Mouse (Mus musculus): ENCODE measurements around the gene Elp6. TPM values are rescaled to one million over a fixed set of nuclear protein-coding genes. Genes with fewer than 3 reads are reported as not detected.

The Elp6 gene
- polyA plus RNA-seq, 1 experiment from 2014 or later, result 10.1 TPM

DNA sequence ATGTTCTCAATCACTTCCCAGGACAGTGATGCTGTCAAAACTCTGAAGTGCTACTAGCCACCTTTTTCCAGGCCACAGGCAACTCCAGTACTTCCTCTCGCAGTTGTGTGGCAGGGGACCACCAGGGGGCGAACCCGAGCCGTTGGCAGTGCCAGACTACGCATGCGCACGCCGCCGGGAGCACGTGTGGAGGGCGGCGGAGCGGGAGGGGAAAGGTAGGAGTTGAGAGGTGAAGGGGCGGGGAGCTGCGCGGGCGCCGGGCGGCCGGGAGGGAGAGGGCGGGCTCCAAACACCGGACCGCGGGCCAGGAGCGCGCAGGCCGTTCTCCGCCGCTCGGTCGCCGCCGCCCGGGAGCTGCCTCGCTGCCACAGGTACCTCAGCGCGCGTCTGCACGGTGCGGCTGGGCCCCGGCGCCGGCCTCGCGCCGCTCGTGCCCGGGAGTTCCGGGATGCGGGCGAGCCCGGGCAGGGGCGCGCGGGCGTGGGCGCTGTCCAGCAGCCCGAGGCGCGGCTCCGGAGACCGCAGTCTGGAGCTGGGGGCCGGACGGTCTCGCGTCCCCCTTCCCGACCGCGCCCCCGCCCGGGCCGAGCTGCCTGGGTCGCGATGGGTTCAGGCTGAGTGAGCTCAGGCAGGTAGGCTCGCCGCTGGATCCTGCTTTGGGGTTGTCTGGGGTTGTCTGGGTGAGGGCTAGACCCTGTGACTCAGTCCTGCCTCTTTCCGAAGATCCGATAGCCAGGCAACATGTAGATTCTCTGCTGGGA lies 28.3 kb downstream of the Elp6 start, which contains the start of gene Scap:
Gene Scap (plus strand): TSS at position 154 of the 761 bp plus-strand sequence.
- WGBS, result under 1% methylated on average over 66 of the region's 78 CpGs

GRCm38 (mm10) chr9:110333896-110334259 lies 28.9 kb downstream of the Elp6 start:
- Histone ChIP-seq H3K36me3 (ENCODE audit: control insufficient read depth, insufficient read depth, low read length) (no peaks in the 10 kb centered on the region), H3K27ac (replicated peaks) (peak overlapping the region; percentile 81; the same call in 1 of the 2 replicates), H3K9me3 (ENCODE audit: control insufficient read depth, low read length) (no peaks in the 10 kb centered on the region), H3K9ac (ENCODE audit: low read length) (peak overlapping the region; percentile 75), H3K4me1 (replicated peaks; ENCODE audit: control insufficient read depth, insufficient read depth) (no peaks in the 10 kb centered on the region; the same call in 1 of the 2 replicates), H3K27me3 (ENCODE audit: control insufficient read depth, insufficient read depth, low read length) (no peaks in the 10 kb centered on the region), H3K4me3 (ENCODE audit: low read depth, low read length) (peak overlapping the region; percentile 89), H3K4me2 (replicated peaks; ENCODE audit: low read depth) (peak overlapping the region; percentile 82)
- TF ChIP-seq CTCF (IDR thresholded peaks at IDR 0.05; ENCODE audit: low read depth), result no peak
- TF ChIP-seq EP300 (optimal IDR thresholded peaks at IDR 0.05), result no peak
- ATAC-seq (ENCODE audit: low FRiP score, low TSS enrichment), result no peak; the same call in 1 of the 2 replicates
- DNase-seq (ENCODE audit: low spot score), result no peak
- WGBS, result 7% methylated on average over 12 of the region's 12 CpGs

More for the DNA sequence above, 28.3 kb downstream of the Elp6 start, which contains the start of gene Scap:
- Histone ChIP-seq H3K4me1 (replicated peaks; ENCODE audit: control insufficient read depth, insufficient read depth) (no peaks in the 10 kb centered on the region), H3K4me3 (ENCODE audit: low read depth, low read length) (peak within 1 kb of the TSS; percentile 89), H3K9me3 (ENCODE audit: control insufficient read depth, low read length) (no peaks in the 10 kb centered on the region), H3K9ac (ENCODE audit: low read length) (peak within 1 kb of the TSS; percentile 75), H3K36me3 (ENCODE audit: control insufficient read depth, insufficient read depth, low read length) (no peaks in the 10 kb centered on the region), H3K27me3 (ENCODE audit: control insufficient read depth, insufficient read depth, low read length) (no peaks in the 10 kb centered on the region), H3K27ac (replicated peaks) (peak within 1 kb of the TSS; percentile 81), H3K4me2 (replicated peaks; ENCODE audit: low read depth) (peak within 1 kb of the TSS; percentile 82)
- no peak for TF ChIP-seq EP300 (optimal IDR thresholded peaks at IDR 0.05)
- peak; percentile 99 for TF ChIP-seq CTCF (IDR thresholded peaks at IDR 0.05; ENCODE audit: low read depth)
- DNase-seq (ENCODE audit: low spot score), result peak; percentile 97
- peak; percentile 92 for ATAC-seq (ENCODE audit: low FRiP score, low TSS enrichment)

DNA sequence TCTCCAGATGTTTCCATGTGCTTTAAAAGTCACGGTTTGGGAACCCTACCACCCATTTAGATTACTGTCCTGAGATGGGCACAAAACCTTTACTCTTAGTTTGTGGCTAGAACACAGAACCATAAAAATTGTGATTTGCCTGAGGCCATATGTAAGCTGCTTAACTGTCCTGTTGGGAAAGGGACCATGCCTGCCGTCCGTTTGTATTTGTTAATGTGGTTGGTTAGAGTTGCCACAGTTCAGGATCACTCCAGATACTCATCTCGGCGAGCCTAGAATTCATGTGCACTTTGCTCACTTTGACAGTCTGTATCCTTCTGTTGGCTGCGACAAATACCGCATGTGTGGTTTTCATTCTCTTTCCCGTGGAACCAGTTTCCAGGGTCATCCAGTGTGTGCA lies 29.9 kb downstream of the Elp6 start:
- Histone ChIP-seq H3K9ac (ENCODE audit: low read length) (no peak overlapping the region), H3K4me2 (replicated peaks; ENCODE audit: low read depth) (peak overlapping the region; percentile 31; the same call in 1 of the 2 replicates), H3K27ac (replicated peaks) (no peak overlapping the region), H3K36me3 (ENCODE audit: control insufficient read depth, insufficient read depth, low read length) (no peaks in the 10 kb centered on the region), H3K27me3 (ENCODE audit: control insufficient read depth, insufficient read depth, low read length) (no peaks in the 10 kb centered on the region), H3K9me3 (ENCODE audit: control insufficient read depth, low read length) (no peaks in the 10 kb centered on the region), H3K4me3 (ENCODE audit: low read depth, low read length) (no peak overlapping the region), H3K4me1 (replicated peaks; ENCODE audit: control insufficient read depth, insufficient read depth) (no peaks in the 10 kb centered on the region; the same call in 1 of the 2 replicates)
- TF ChIP-seq EP300 (optimal IDR thresholded peaks at IDR 0.05) (no peak), CTCF (IDR thresholded peaks at IDR 0.05; ENCODE audit: low read depth) (no peak)
- no peak for ATAC-seq (ENCODE audit: low FRiP score, low TSS enrichment)
- DNase-seq (ENCODE audit: low spot score), result no peak
- 67% methylated on average over 8 of the region's 8 CpGs for WGBS

DNA sequence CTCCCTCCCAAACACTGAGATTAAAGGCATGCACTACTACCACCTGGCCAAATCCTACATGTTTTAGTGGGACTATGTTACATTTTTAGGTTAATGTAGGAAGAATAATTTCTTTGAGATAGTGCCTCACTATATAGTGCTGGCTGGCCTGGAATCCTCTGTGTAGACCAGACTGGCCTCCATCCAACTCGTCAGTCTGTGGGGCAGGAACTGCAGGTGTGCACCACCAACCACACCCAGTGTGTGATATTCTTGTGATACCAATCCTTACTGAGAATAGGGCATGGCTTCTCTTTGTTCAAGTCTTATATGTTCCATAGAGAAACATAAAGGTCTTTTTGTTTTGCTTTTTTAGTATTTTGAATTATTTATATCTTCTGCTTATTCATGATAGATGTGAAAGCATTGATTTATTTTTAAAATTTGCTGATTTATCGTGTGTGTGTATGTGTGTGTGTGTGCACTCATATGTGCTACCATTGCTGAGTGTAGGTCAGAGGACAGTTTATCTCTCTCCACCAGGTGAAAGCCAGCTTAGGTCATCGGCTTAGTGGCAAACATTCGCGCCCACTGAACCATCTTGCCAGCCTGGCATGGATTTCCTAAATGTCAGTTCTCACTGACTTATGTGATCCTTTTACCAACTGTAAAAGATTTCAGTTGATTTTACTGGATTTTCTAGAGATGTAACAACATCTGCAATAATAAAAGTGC lies 35.2 kb downstream of the Elp6 start:
- H3K27ac ChIP-seq (replicated peaks), result 0 out of 2 replicates have a peak overlapping the region, but pooled peaks have one; percentile 40
- no peaks in the 10 kb centered on the region for H3K9me3 ChIP-seq (ENCODE audit: control insufficient read depth, low read length)
- WGBS, result 50% methylated on average over 5 of the region's 5 CpGs

DNA sequence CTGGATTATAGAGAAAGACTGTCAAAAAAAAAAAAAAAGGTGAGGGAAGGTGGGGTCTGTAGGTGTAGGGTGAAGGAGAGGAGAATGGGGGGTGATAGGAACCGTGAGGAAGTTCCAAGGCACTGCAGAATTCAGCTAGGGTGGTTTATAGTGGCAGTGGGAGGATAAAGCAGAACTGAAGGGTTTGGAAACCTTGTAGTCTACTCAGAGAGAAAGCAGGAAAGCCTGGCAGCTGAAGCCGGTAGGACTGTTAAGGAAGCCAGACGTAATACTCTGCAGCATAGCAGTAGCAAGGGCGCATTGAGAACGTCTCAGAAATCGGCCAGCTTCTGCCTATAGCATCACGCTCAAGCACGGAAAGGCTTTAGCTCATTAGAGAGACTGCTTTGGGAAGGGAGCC lies 37.0 kb downstream of the Elp6 start:
- ATAC-seq (ENCODE audit: low FRiP score, low TSS enrichment) (no peak), DNase-seq (ENCODE audit: low spot score) (no peak)
- H3K4me1 ChIP-seq (replicated peaks; ENCODE audit: control insufficient read depth, insufficient read depth), result no peaks in the 10 kb centered on the region; the same call in 1 of the 2 replicates
- H3K27me3 ChIP-seq (ENCODE audit: control insufficient read depth, insufficient read depth, low read length), result no peaks in the 10 kb centered on the region
- H3K27ac ChIP-seq (replicated peaks), result no peak overlapping the region
- WGBS, result 75% methylated on average over 8 of the region's 8 CpGs
- no peak for TF ChIP-seq CTCF (IDR thresholded peaks at IDR 0.05; ENCODE audit: low read depth)
- TF ChIP-seq EP300 (optimal IDR thresholded peaks at IDR 0.05), result no peak
- H3K9ac ChIP-seq (ENCODE audit: low read length), result no peak overlapping the region
- H3K36me3 ChIP-seq (ENCODE audit: control insufficient read depth, insufficient read depth, low read length), result no peaks in the 10 kb centered on the region
- H3K4me2 ChIP-seq (replicated peaks; ENCODE audit: low read depth), result no peak overlapping the region
- no peak overlapping the region for H3K4me3 ChIP-seq (ENCODE audit: low read depth, low read length)
- no peaks in the 10 kb centered on the region for H3K9me3 ChIP-seq (ENCODE audit: control insufficient read depth, low read length)

More for the DNA sequence above, 35.2 kb downstream of the Elp6 start:
- Histone ChIP-seq H3K4me2 (replicated peaks; ENCODE audit: low read depth) (no peak overlapping the region), H3K4me3 (ENCODE audit: low read depth, low read length) (no peak overlapping the region), H3K36me3 (ENCODE audit: control insufficient read depth, insufficient read depth, low read length) (no peaks in the 10 kb centered on the region), H3K4me1 (replicated peaks; ENCODE audit: control insufficient read depth, insufficient read depth) (no peaks in the 10 kb centered on the region; the same call in 1 of the 2 replicates), H3K27me3 (ENCODE audit: control insufficient read depth, insufficient read depth, low read length) (no peaks in the 10 kb centered on the region), H3K9ac (ENCODE audit: low read length) (no peak overlapping the region)
- ATAC-seq (ENCODE audit: low FRiP score, low TSS enrichment), result peak; percentile 87
- TF ChIP-seq CTCF (IDR thresholded peaks at IDR 0.05; ENCODE audit: low read depth) (no peak), EP300 (optimal IDR thresholded peaks at IDR 0.05) (peak; percentile 46)
- peak; percentile 41 for DNase-seq (ENCODE audit: low spot score)

Measured in stomach, postnatal 0 days (tissue).